In genomic region chr2:85036507-85037046, GRCm38 (mm10) we compare ENCODE assay signal across 8 mouse cellular contexts. TPM values are rescaled to one million over a fixed set of nuclear protein-coding genes. Genes with fewer than 3 reads are reported as not detected.
A peak's percentile ranks its signal among the peaks of the same experiment; 100 is the strongest.
DNase-seq lines count a peak whose midpoint lies in the region; ATAC-seq and TF ChIP-seq lines count a peak whose summit lies in the region.

No protein-coding gene starts in this region.

- no peak for ATAC-seq in heart, embryonic 13.5 days (ENCODE audit: extremely low read depth, insufficient number of reproducible peaks, low FRiP score, low TSS enrichment)
- peak; percentile 7 for ATAC-seq in Patski
- ATAC-seq in forebrain, postnatal 0 days, result peak; percentile 28

- CTCF ChIA-PET in Patski (lab: Charles Lee), result interaction anchor here (0.9 to 1.1 kb wide), 2 partner anchors 10 to 87 kb away, joined by 3 read pairs; no protein-coding TSS in a partner anchor

- in situ Hi-C loops in Patski (cut with MboI; ENCODE audit: low pct_unique_long_range_greater_than_20kb), result loop anchor here (25.0 kb wide), 1 partner anchor 574 kb away; no protein-coding TSS in a partner anchor

- peaks cover 18% of the 10 kb centered on the region for H3K4me1 ChIP-seq in heart, embryonic 13.5 days
- peaks cover 16% of the 10 kb centered on the region for H3K4me1 ChIP-seq in forebrain, postnatal 0 days (ENCODE audit: insufficient read depth)

- DNase-seq in heart, postnatal 36 days, result no peak
- no peak for DNase-seq in Patski (ENCODE audit: low read depth, low spot score)
- DNase-seq in forebrain, postnatal 0 days, result no peak
- DNase-seq in adrenal gland, postnatal 14 days, result no peak
- DNase-seq in frontal cortex, postnatal 25 days (ENCODE audit: low spot score in 2 of 2), result no peak
- no peak for DNase-seq in gastrocnemius, adult 8-10 months (ENCODE audit: low spot score in 2 of 2)

- H3K36me3 ChIP-seq in heart, embryonic 13.5 days, result peaks cover 35% of the 10 kb centered on the region
- H3K36me3 ChIP-seq in forebrain, postnatal 0 days (ENCODE audit: insufficient read depth), result peaks cover 23% of the 10 kb centered on the region
- H3K36me3 ChIP-seq in macrophage (ENCODE audit: inconsistent target), result peaks cover 24% of the 10 kb centered on the region

- H3K9me3 ChIP-seq in heart, embryonic 13.5 days, result no peaks in the 10 kb centered on the region
- H3K9me3 ChIP-seq in forebrain, postnatal 0 days (ENCODE audit: low read length), result no peaks in the 10 kb centered on the region

- peaks cover 23% of the 10 kb centered on the region for H3K79me2 ChIP-seq in macrophage (ENCODE audit: inconsistent target)

- peak overlapping the region; percentile 76 for H3K4me3 ChIP-seq in heart, embryonic 13.5 days
- H3K4me3 ChIP-seq in forebrain, postnatal 0 days (ENCODE audit: low read depth, low read length), result peak overlapping the region; percentile 88
- peak overlapping the region; percentile 99 for H3K4me3 ChIP-seq in macrophage (ENCODE audit: inconsistent target)

- no peak for TF ChIP-seq CTCF in Patski (IDR thresholded peaks at IDR 0.05)
- no peak for TF ChIP-seq CTCF in forebrain, postnatal 0 days (IDR thresholded peaks at IDR 0.05; ENCODE audit: low read depth)

- intact Hi-C loops in heart, postnatal 36 days (cut with DNase I), result loop anchor here (1.0 kb wide), 1 partner anchor 11 kb away; no protein-coding TSS in a partner anchor

- peak overlapping the region; percentile 78 for H3K27ac ChIP-seq in heart, embryonic 13.5 days (replicated peaks)
- peak overlapping the region; percentile 82; the same call in 1 of the 2 replicates for H3K27ac ChIP-seq in forebrain, postnatal 0 days (ENCODE audit: low read depth, low read length)
- peak overlapping the region; percentile 36 for H3K27ac ChIP-seq in macrophage

- peak overlapping the region; percentile 74 for H3K4me2 ChIP-seq in heart, embryonic 13.5 days
- peak overlapping the region; percentile 84 for H3K4me2 ChIP-seq in forebrain, postnatal 0 days (ENCODE audit: low read depth)

- H3K9ac ChIP-seq in heart, embryonic 13.5 days, result peak overlapping the region; percentile 92
- peak overlapping the region; percentile 94 for H3K9ac ChIP-seq in forebrain, postnatal 0 days

- H3K27me3 ChIP-seq in heart, embryonic 13.5 days (replicated peaks), result peaks cover 8% of the 10 kb centered on the region; the same call in 1 of the 2 replicates
- no peaks in the 10 kb centered on the region for H3K27me3 ChIP-seq in Patski
- H3K27me3 ChIP-seq in forebrain, postnatal 0 days (ENCODE audit: insufficient read depth, low read length), result no peaks in the 10 kb centered on the region

- POLR2A ChIA-PET in Patski (lab: Charles Lee), result interaction anchor here (0.6 to 1.6 kb wide), 4 partner anchors 9 to 17 kb away, joined by 3 to 5 read pairs (median 4); no protein-coding TSS in a partner anchor

- 10% methylated on average over 11 of the region's 11 CpGs for WGBS in heart, embryonic 13.5 days
- WGBS in forebrain, postnatal 0 days, result 9% methylated on average over 11 of the region's 11 CpGs
- 20% methylated on average over 11 of the region's 11 CpGs for WGBS in macrophage (ENCODE audit: missing documents)

RNA-seq across cellular contexts. Expression of gene Ssrp1, which starts 0.5 kb away (rescaled TPM):
- 139 and 152 TPM in 2 replicates for polyA plus RNA-seq in heart, embryonic 13.5 days (2015; fragmentation: Nextera tagmentation; extraction: Ambion mirVana)
- 10 to 100 TPM; 40.6 to 41.6 TPM for total RNA-seq in heart, postnatal 36 days (2021)
- polyA plus RNA-seq in Patski (2021), result 224 TPM
- total RNA-seq in forebrain, postnatal 0 days (2014; rRNA removed), result 131 and 144 TPM in 2 replicates
- 137 and 155 TPM in 2 replicates for polyA plus RNA-seq in forebrain, postnatal 0 days (2015; fragmentation: Nextera tagmentation; extraction: Ambion mirVana)
- 10 to 100 TPM; 13.0 to 82.6 (median 49.4) TPM for total RNA-seq in macrophage (2018; cell fraction: chromatin; rRNA removed)
- total RNA-seq in macrophage (2018; cell fraction: cytosol; rRNA removed), result 10 to 100 TPM; 46.8 to 72.6 (median 61.6) TPM
- 100 to 1,000 TPM in 1 of 26 experiments, 10 to 100 TPM in 25; 23.1 to 100 (median 49.3) TPM for total RNA-seq in macrophage (2018; cell fraction: nucleus; rRNA removed)
- polyA plus RNA-seq in macrophage (2018), result 68.2 to 116 TPM (median 106 TPM) in 3 replicates
- 115 and 123 TPM in 2 replicates for total RNA-seq in adrenal gland, postnatal 14 days (2021)
- total RNA-seq in gastrocnemius, adult 8-10 months (2022), result 10 to 100 TPM; 20.2 to 27.0 (median 23.5) TPM

RNA-seq across cellular contexts. Expression of gene P2rx3, which starts 0.7 kb away (rescaled TPM):
- 0.31 and 0.69 TPM in 2 replicates for polyA plus RNA-seq in heart, embryonic 13.5 days (2015; fragmentation: Nextera tagmentation; extraction: Ambion mirVana)
- under 1 TPM; 0.31 to 0.60 TPM for total RNA-seq in heart, postnatal 36 days (2021)
- 0.27 TPM for polyA plus RNA-seq in Patski (2021)
- total RNA-seq in forebrain, postnatal 0 days (2014; rRNA removed), result 1.2 TPM in 1 of 2 replicates, not detected in the other
- polyA plus RNA-seq in forebrain, postnatal 0 days (2015; fragmentation: Nextera tagmentation; extraction: Ambion mirVana), result 0.35 and 0.41 TPM in 2 replicates
- total RNA-seq in macrophage (2018; cell fraction: chromatin; rRNA removed), result 1 to 10 TPM in 9 of 26 experiments, under 1 TPM in 10, not detected in 7; 0.42 to 4.4 (median 0.94) TPM
- total RNA-seq in macrophage (2018; cell fraction: cytosol; rRNA removed), result under 1 TPM in 7 of 26 experiments, not detected in 19; 0.07 to 0.44 (median 0.13) TPM
- total RNA-seq in macrophage (2018; cell fraction: nucleus; rRNA removed), result 1 to 10 TPM in 6 of 26 experiments, under 1 TPM in 8, not detected in 12; 0.45 to 2.6 (median 0.67) TPM
- polyA plus RNA-seq in macrophage (2018), result not detected in 3 replicates
- 0.59 and 0.60 TPM in 2 replicates for total RNA-seq in adrenal gland, postnatal 14 days (2021)
- under 1 TPM; 0.44 to 0.72 (median 0.63) TPM for total RNA-seq in gastrocnemius, adult 8-10 months (2022)

RNA-seq across cellular contexts. Expression of gene Tnks1bp1, which starts 11.2 kb away (rescaled TPM):
- 17.4 and 21.5 TPM in 2 replicates for polyA plus RNA-seq in heart, embryonic 13.5 days (2015; fragmentation: Nextera tagmentation; extraction: Ambion mirVana)
- 10 to 100 TPM; 61.9 to 65.9 TPM for total RNA-seq in heart, postnatal 36 days (2021)
- polyA plus RNA-seq in Patski (2021) (105 TPM), macrophage (2018) (6.1 to 6.8 TPM (median 6.4 TPM) in 3 replicates)
- 47.9 and 77.0 TPM in 2 replicates for total RNA-seq in forebrain, postnatal 0 days (2014; rRNA removed)
- 15.7 and 22.8 TPM in 2 replicates for polyA plus RNA-seq in forebrain, postnatal 0 days (2015; fragmentation: Nextera tagmentation; extraction: Ambion mirVana)
- 10 to 100 TPM in 16 of 26 experiments, 1 to 10 TPM in 10; 3.9 to 39.5 (median 12.2) TPM for total RNA-seq in macrophage (2018; cell fraction: chromatin; rRNA removed)
- total RNA-seq in macrophage (2018; cell fraction: cytosol; rRNA removed), result 10 to 100 TPM in 1 of 26 experiments, 1 to 10 TPM in 25; 3.6 to 10.6 (median 6.2) TPM
- total RNA-seq in macrophage (2018; cell fraction: nucleus; rRNA removed), result 10 to 100 TPM in 6 of 26 experiments, 1 to 10 TPM in 20; 5.8 to 27.1 (median 9.5) TPM
- 111 and 120 TPM in 2 replicates for total RNA-seq in adrenal gland, postnatal 14 days (2021)
- 10 to 100 TPM; 17.9 to 27.1 (median 23.5) TPM for total RNA-seq in gastrocnemius, adult 8-10 months (2022)

RNA-seq across cellular contexts. Expression of gene Prg3, which starts 48.6 kb away (rescaled TPM):
- polyA plus RNA-seq in heart, embryonic 13.5 days (2015; fragmentation: Nextera tagmentation; extraction: Ambion mirVana), result 0.16 and 0.20 TPM in 2 replicates
- total RNA-seq in heart, postnatal 36 days (2021), result not detected
- polyA plus RNA-seq in Patski (2021) (not detected), macrophage (2018) (not detected in 3 replicates)
- not detected in 2 replicates for total RNA-seq in forebrain, postnatal 0 days (2014; rRNA removed)
- not detected in 2 replicates for polyA plus RNA-seq in forebrain, postnatal 0 days (2015; fragmentation: Nextera tagmentation; extraction: Ambion mirVana)
- total RNA-seq in macrophage (2018; cell fraction: chromatin; rRNA removed), result not detected
- total RNA-seq in macrophage (2018; cell fraction: cytosol; rRNA removed), result under 1 TPM in 2 of 26 experiments, not detected in 24; 0.19 to 0.30 TPM
- not detected for total RNA-seq in macrophage (2018; cell fraction: nucleus; rRNA removed)
- total RNA-seq in adrenal gland, postnatal 14 days (2021), result not detected in 2 replicates
- not detected for total RNA-seq in gastrocnemius, adult 8-10 months (2022)

RNA-seq across cellular contexts. Expression of gene Prg2, which starts 56.3 kb away (rescaled TPM):
- 0.79 and 1.2 TPM in 2 replicates for polyA plus RNA-seq in heart, embryonic 13.5 days (2015; fragmentation: Nextera tagmentation; extraction: Ambion mirVana)
- not detected for total RNA-seq in heart, postnatal 36 days (2021)
- polyA plus RNA-seq in Patski (2021) (not detected), macrophage (2018) (1.7 TPM in 1 of 3 replicates, not detected in the others)
- total RNA-seq in forebrain, postnatal 0 days (2014; rRNA removed), result not detected in 2 replicates
- polyA plus RNA-seq in forebrain, postnatal 0 days (2015; fragmentation: Nextera tagmentation; extraction: Ambion mirVana), result not detected in 2 replicates
- total RNA-seq in macrophage (2018; cell fraction: chromatin; rRNA removed), result 1 to 10 TPM in 1 of 26 experiments, not detected in 25; 1.2 TPM
- 1 to 10 TPM in 1 of 26 experiments, under 1 TPM in 5, not detected in 20; 0.19 to 1.2 (median 0.32) TPM for total RNA-seq in macrophage (2018; cell fraction: cytosol; rRNA removed)
- not detected for total RNA-seq in macrophage (2018; cell fraction: nucleus; rRNA removed)
- total RNA-seq in adrenal gland, postnatal 14 days (2021), result 6.3 TPM in 1 of 2 replicates, not detected in the other
- not detected for total RNA-seq in gastrocnemius, adult 8-10 months (2022)
